Mouse (Mus musculus) thymus, adult 2 months (tissue): ENCODE data around the gene Mast1. TPM values are rescaled to one million over a fixed set of nuclear protein-coding genes. Genes with fewer than 3 reads are reported as not detected.

ENCODE experiments used
- DNase-seq: peaks from one replicate; pipeline ENCODE4 v3.0.0; 2021
- H3K27ac ChIP-seq: fragments of 200-500 bp; 2 replicates; pipeline ENCODE4 v1.5.1; 2012; ENCODE audit warnings: low read length, control low read depth; ENCODE audit not compliant: control insufficient read depth, insufficient read depth
- H3K27me3 ChIP-seq: fragments of 200-500 bp; 2 replicates; pipeline ENCODE4 v1.6.1; 2012; ENCODE audit warnings: mild to moderate bottlenecking, low read length, moderate library complexity, mixed read lengths; ENCODE audit not compliant: control insufficient read depth, insufficient read depth
- H3K36me3 ChIP-seq: fragments of 200-500 bp; 2 replicates; pipeline ENCODE4 v1.6.1; 2012; ENCODE audit warnings: mild to moderate bottlenecking, low read length, moderate library complexity; ENCODE audit not compliant: control insufficient read depth, insufficient read depth
- H3K4me1 ChIP-seq: fragments of 200-500 bp; replicated peaks from 2 replicates; pipeline ENCODE4 v1.6.1; 2012; ENCODE audit warnings: low read length; ENCODE audit not compliant: control insufficient read depth, insufficient read depth
- H3K4me3 ChIP-seq: fragments of 200-500 bp; 2 replicates; pipeline ENCODE4 v1.5.1; 2012; ENCODE audit warnings: mild to moderate bottlenecking, low read length, control low read depth, moderate library complexity; ENCODE audit not compliant: control insufficient read depth, insufficient read depth
- CTCF ChIP-seq: fragments of 200-500 bp; IDR thresholded peaks from 2 replicates; pipeline ENCODE4 v1.5.1; 2012; ENCODE audit warnings: mild to moderate bottlenecking, control low read depth, low read length, moderate library complexity, borderline replicate concordance; ENCODE audit not compliant: control insufficient read depth, poor library complexity, insufficient read depth; ENCODE audit errors: extremely low read depth
- POLR2A ChIP-seq: fragments of 200-500 bp; IDR thresholded peaks from 2 replicates; pipeline ENCODE4 v1.6.1; 2012; ENCODE audit warnings: mild to moderate bottlenecking, low read length, control low read depth, moderate library complexity; ENCODE audit not compliant: control insufficient read depth, poor library complexity, insufficient read depth; ENCODE audit errors: extremely low read depth
- WGBS: fragments of 180-500 bp; shearing (Covaris S2); methylation state at CpG from one replicate; pipeline ENCODE4 v1.1.7; 2018; 5-methylcytosine and 5-hydroxymethylcytosine counted together
- polyA plus RNA-seq: library from polyadenylated mRNA; depleted of rRNA; stranded (reverse); fragments of >200 nt; gene quantifications from 2 replicates; pipeline ENCODE4 v1.2.3, GENCODE M21; 2012

Gene Mast1
- polyA plus RNA-seq, 1 experiment = 0.35 TPM

GRCm38 (mm10) chr8:84892993-84893708, 44.0 kb downstream of the Mast1 start:
- Histone ChIP-seq H3K4me3 (peak overlapping the region; percentile 56), H3K4me1 (peaks cover 13% of the 10 kb centered on the region), H3K27ac (no peak overlapping the region), H3K36me3 (no peaks in the 10 kb centered on the region), H3K27me3 (no peaks in the 10 kb centered on the region)
- no peak for TF ChIP-seq CTCF
- TF ChIP-seq POLR2A = no peak
- DNase-seq = no peak
- WGBS = 21% methylated on average over 31 of the region's 31 CpGs

GRCm38 (mm10) chr8:84889141-84889540, 48.0 kb downstream of the Mast1 start:
- no peak for TF ChIP-seq CTCF
- no peak for TF ChIP-seq POLR2A
- DNase-seq = no peak
- no peak overlapping the region for H3K27ac ChIP-seq
- peaks cover 12% of the 10 kb centered on the region for H3K36me3 ChIP-seq
- 100% methylated on average over 1 of the region's 1 CpGs for WGBS
- no peaks in the 10 kb centered on the region for H3K27me3 ChIP-seq
- H3K4me3 ChIP-seq = no peak overlapping the region
- peaks cover 13% of the 10 kb centered on the region for H3K4me1 ChIP-seq

GRCm38 (mm10) chr8:84888280-84888679, 48.9 kb downstream of the Mast1 start:
- DNase-seq = no peak
- no peak overlapping the region for H3K4me3 ChIP-seq
- no peak overlapping the region for H3K27ac ChIP-seq
- H3K27me3 ChIP-seq = no peaks in the 10 kb centered on the region
- WGBS = 99% methylated on average over 3 of the region's 3 CpGs
- peaks cover 10% of the 10 kb centered on the region for H3K4me1 ChIP-seq
- peaks cover 12% of the 10 kb centered on the region for H3K36me3 ChIP-seq
- TF ChIP-seq CTCF (no peak), POLR2A (no peak)

- no peaks in the 10 kb centered on the region for H3K4me1 ChIP-seq
- no peak overlapping the region for H3K27ac ChIP-seq
- 93% methylated on average over 4 of the region's 4 CpGs for WGBS
- no peak for DNase-seq
- H3K27me3 ChIP-seq = no peaks in the 10 kb centered on the region
- H3K4me3 ChIP-seq = no peak overlapping the region
- no peak for TF ChIP-seq CTCF
- no peak for TF ChIP-seq POLR2A
- peaks cover 12% of the 10 kb centered on the region for H3K36me3 ChIP-seq
Measured at GRCm38 (mm10) chr8:84884728-84885127, 52.4 kb downstream of the Mast1 start.

GRCm38 (mm10) chr8:84878915-84879314, 58.2 kb downstream of the Mast1 start:
- Histone ChIP-seq H3K4me1 (no peaks in the 10 kb centered on the region), H3K36me3 (no peaks in the 10 kb centered on the region), H3K4me3 (no peak overlapping the region), H3K27me3 (no peaks in the 10 kb centered on the region), H3K27ac (no peak overlapping the region)
- TF ChIP-seq POLR2A = no peak
- no peak for TF ChIP-seq CTCF
- 94% methylated on average over 1 of the region's 1 CpGs for WGBS
- DNase-seq = no peak

GRCm38 (mm10) chr8:84877297-84878035, 59.7 kb downstream of the Mast1 start:
- DNase-seq = no peak
- no peak overlapping the region for H3K27ac ChIP-seq
- 87% methylated on average over 3 of the region's 3 CpGs for WGBS
- H3K4me3 ChIP-seq = no peak overlapping the region
- TF ChIP-seq CTCF = no peak
- H3K36me3 ChIP-seq = no peaks in the 10 kb centered on the region
- no peaks in the 10 kb centered on the region for H3K27me3 ChIP-seq
- peaks cover 8% of the 10 kb centered on the region for H3K4me1 ChIP-seq
